Mouse (Mus musculus): ENCODE measurements at regions not wholly inside any gene's neighbourhood (a gene's known extent, or its start where the extent isn't known, plus 50 kb on each side); places are given as distances from the start of the nearest gene placed in this dataset.

DNA sequence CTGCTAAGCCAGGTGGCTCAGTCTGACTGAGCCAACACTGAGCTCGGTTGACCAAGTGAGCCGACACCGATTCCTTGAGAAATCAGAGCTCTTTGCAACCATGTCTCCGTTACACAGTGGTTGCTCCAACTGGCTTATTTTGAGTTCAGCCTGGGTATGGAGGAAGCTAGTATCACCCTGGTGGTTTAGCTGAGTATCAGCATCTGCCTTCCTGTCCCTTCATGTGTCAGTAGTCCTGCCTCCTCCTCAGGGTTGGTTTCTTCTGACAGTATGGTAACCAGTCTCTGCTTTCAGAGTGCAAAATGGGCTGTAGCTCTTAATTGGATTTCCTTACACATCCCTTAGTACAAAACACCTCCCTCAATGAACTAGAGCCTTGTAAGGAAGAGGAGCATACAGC, 66.2 kb upstream of the Foxn3 start:
- no peak for TF ChIP-seq FLI1 (IDR thresholded peaks at IDR 0.05; ENCODE audit: low read length)
- TF ChIP-seq GATA1 (IDR thresholded peaks at IDR 0.05; ENCODE audit: borderline replicate concordance, low read length), result no peak
